Mouse (Mus musculus): ENCODE measurements around the gene Glb1. TPM values are rescaled to one million over a fixed set of nuclear protein-coding genes. Genes with fewer than 3 reads are reported as not detected.

Glb1 gene
- polyA plus RNA-seq, 1 experiment = 32.3 TPM

DNA sequence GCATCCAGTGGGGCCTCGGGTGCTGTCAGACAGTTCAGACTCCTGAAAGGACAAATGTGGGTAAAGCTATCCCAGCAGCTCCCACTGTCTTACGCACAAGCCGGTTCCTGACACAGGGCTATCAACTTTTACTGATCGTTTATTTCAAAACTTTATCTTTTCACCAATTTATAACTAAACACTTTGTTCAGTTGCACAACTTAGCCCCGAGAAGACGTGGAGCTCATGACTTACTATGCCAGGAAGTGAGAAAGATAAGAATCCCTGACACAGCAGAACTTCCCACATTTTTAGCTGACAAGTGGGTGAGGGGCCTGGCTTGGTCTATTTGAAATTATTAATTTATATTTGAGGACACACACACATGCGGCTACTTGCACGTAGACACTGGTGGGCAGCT lies 6.2 kb upstream of the Glb1 start:
- no peak for DNase-seq (ENCODE audit: low spot score)

DNA sequence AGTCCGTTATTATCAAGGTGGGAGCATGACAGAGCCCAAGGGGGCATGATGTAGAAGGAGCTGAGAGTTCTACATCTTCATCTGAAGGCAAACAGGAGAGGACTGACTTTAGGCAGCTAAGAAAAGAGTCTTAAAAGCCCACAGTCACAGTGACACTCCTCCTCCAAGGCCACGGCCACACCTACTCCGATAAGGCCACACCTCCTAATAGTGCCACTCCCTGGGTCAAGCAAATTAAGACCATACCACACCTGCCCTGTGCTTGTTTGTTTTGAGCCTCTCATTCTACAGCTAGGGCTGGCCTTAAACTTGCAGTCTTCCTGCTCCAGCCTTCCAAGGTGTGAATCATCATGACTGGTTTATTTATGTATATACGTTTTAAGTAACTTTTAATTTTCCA lies 5.6 kb upstream of the Glb1 start:
- no peak for DNase-seq (ENCODE audit: low spot score)

DNA sequence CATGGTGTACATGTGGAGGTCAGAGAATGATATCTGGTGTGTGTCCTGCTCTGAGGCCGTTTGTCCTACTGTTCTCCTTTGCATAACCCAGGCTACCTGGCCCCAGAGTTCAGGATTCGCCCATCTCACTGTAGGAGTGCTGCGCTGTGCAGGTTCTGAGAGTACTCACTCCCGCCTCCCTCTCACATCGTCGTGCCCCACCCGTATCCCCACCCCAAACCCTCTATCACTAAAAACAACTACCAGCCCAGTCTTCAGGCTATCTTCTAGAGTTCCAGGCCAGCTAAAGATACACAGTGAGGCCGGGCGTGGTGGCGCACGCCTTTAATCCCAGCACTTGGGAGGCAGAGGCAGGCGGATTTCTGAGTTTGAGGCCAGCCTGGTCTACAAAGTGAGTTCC lies 1.2 kb upstream of the Glb1 start:
- DNase-seq (ENCODE audit: low spot score) = no peak

DNA sequence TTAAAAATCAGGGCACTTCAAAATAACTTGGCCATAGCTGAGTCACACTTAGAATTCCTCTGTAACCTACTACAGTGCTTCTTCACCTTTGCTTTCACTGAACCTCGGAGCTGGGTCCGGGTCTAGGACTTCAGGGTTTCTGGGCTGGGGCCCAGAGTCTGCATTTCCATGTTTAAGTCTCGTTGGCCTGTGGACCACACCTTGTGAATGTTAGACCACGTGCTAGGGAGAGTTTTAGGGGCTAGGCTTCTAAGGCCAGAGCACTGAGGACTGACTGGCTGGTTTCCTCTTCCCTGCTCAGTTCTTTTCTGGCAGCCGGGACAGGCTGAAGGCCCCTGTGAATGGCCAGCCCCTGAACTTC lies 308 bp upstream of the Glb1 start:
- DNase-seq (ENCODE audit: low spot score) = peak; percentile 36

DNA sequence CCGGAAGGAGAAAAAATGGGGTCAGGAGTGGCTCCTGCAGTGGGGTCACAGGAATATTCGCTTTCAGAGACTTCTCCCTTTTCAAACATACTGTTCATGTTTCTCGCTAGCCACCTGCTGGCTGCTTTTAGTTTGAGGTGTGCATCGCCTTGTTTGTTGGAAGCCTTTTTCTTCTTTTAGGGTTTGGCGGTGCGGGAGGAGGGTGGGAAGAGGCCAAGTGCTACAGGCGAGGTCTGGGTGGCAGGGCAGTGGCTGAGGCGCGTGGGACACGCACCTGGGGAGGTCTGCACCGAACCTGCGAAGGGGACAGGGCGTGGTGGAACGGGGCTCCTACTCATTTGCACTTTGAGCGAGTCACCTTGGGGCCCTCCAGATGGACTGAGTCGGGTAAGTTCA lies 807 bp downstream of the Glb1 start:
- DNase-seq (ENCODE audit: low spot score) = no peak

DNA sequence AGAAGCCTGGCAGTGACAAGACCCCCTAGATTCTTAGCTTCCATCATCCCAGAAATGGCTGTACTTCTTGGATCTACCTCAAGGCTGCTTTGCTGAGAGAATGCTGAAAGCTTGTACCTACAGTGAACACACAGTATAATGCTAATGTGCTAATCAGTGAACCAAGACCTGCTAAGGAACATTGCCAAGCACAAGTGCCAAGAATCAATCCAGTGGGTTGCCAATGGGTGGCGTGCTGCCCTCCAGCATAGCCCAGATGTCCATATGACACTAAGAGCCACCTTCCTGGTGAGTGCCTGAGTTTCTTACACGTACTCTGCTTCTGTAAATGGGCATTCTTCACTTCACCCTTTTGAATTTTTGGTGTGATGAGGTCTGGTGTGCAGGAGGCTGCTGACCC lies 6.8 kb downstream of the Glb1 start:
- no peak for DNase-seq (ENCODE audit: low spot score)

DNA sequence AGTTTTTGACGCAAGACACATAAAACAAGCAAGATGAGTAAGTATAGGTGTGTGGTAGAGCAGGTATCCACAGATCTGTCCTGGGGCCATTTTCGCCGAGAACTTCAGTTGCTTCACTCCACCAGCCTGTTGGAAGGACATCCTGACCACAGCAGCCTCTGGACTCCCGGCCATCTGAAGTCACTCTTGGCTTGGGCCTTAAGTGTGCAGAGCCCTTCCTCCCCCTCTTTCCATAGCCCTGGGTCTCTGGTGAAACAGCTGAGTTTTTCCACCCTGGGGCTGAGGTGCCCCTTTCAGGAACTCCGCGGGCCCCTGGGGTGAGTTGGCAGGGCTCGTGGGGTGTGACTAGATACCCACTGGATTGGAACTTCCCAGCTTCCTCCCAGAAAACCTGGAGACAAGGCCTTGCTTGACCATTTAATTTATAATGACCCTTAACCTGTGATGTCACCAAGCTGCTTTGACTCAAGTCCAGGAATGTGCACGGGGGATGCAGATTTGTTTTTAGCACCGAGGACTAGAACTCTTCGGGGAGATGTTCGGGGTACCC lies 9.5 kb downstream of the Glb1 start:
- DNase-seq (ENCODE audit: low spot score) = no peak

DNA sequence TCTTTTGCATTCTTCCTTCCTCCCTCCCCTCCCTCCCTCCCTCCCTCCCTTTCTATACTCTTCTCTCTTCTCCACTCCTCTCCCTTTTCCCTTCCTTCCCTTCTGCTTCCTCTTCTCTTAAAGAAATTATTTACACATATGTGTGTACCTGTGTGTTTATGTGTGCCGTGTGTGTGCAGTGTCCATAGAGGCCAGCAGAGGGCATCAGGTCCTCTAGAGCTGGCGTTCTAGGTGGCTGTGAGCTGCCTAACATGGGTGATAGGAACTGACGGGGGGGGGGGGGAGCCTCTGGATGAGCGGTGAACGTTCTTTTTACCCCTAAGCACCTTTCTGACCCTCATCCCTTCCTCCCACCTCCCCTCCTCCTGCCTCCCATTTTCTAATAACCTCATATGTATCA lies 10.4 kb downstream of the Glb1 start:
- DNase-seq (ENCODE audit: low spot score) = no peak

DNA sequence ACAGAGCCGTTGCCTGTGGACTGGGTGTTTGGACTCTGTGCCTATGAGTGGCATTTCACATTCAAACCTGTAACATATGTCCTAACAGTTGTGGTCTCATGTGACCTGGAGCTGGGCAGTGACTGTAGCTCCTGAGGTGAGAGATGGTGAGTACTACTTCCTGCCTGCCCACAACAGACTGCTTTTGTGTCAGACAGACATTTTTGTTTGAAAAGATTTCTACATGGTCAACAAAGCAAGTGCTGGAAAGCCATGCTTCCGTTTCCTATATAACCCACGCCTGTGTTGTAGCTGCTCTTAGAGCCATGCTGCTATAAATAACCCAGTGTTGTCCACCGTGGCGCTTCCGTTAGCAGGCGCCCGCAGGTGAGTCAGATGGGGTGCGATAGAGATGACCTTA lies 11.5 kb downstream of the Glb1 start:
- DNase-seq (ENCODE audit: low spot score) = no peak

DNA sequence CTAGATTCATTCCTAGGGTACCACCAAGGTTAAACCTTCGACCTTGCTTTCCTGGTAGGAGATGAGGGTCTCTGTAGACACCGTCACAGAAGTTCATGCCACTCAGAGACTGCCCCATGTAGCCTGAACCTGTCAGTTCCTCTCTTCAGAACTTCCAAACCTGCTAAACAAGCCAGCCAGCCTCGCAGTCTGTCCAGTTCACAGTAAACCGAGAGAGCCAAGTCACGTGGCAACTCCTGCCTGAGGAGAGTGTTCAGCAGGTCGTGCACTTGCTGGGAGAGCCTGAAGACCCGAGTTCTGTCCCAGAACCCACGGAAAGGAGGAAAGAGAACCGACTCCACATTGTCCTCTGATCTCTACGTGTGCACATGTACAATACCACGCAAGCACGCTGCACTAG lies 13.0 kb downstream of the Glb1 start:
- no peak for DNase-seq (ENCODE audit: low spot score)

DNA sequence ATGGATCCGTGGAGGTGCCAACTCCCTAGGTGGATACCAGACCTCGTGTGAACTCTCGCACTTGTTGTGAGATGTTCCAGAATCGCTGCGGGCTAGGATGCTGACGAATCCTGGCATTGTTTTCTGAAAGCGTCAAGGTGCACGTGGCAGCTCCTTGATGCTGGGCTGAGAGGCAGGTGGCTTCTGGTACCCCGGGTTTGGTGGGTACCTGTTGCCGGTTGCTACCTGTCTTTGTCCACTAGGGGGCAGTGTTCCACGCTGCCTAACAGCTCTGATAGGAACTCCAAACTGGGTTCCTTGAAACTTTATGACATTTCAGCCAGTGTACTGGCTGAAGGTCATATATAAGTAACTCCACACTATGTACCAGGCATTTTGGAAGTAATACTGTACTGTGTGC lies 14.8 kb downstream of the Glb1 start:
- DNase-seq (ENCODE audit: low spot score) = no peak

DNA sequence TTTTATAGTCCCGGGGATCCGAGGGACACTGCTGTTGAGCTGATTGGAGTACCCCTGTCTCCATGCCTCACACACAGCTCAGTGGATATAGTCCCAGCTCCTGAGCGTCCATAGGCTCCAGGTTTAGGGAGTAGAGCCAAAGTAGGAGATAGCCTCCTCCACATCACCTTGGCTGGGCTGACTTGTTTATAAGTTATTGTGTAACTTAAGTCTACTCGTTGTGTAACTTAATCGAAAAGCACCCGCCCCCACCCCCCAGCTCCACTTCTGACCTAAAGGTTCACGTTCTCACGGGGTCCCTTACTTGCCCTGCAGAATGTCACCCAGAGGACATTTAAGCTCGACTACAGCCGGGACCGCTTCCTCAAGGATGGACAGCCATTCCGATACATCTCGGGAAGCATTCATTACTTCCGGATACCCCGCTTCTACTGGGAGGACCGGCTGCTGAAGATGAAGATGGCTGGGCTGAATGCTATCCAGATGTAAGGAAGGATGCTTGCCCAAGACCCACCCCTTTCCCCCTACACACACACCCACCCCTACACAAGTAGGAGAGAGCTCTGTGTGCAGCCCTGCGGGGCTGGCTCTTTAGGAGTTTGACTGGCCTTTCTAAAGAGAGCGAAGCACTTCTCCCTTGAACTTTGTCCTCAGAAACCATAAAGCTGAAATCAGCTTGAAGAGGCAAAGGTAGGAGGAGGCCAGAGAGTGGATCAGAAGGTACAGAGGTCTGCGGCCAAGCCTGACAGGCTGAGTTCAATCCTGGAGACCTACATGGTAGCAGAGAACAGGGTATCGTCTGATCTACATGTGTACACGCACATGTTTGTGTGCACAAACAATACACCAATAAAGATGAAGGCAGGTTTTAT lies 16.0 kb downstream of the Glb1 start:
- no peak for DNase-seq (ENCODE audit: low spot score)

DNA sequence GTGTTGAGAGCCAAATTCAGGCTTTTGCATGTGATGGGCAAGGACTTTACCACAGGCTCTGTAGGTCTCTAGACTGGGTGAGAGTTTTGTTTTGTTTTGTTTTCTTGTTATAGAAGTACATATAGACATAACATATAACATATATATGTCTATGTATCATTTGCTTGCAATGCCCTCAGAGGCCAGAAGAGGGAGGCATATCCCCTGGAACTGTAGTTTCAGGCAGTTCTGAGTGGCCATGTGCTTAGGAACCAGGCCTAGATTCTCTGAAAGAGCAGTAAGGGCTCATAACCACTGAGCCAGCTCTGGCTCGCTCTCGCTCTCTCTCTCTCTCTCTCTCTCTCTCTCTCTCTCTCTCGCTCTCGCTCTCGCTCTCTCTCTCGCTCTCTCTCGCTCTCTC lies 17.3 kb downstream of the Glb1 start:
- DNase-seq (ENCODE audit: low spot score) = no peak

DNA sequence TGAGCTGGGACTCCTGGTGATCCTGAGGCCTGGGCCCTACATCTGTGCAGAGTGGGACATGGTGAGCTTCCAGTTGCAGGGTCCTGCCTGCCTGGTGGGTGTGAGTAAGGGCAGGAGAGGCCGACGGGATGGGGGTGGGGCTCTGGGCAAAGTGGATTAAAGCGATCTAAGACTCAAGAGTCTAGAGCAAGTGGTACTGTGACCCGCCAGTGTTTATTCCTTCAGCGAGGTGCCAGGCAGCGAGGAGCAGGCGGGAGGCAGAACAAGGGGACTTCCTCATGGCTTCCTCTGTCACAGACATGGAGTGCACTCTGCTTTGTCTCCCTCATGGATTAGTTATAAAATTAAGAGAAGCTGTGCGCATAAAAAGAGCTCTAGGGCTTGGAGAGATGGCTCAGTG lies 19.6 kb downstream of the Glb1 start:
- DNase-seq (ENCODE audit: low spot score) = no peak

DNA sequence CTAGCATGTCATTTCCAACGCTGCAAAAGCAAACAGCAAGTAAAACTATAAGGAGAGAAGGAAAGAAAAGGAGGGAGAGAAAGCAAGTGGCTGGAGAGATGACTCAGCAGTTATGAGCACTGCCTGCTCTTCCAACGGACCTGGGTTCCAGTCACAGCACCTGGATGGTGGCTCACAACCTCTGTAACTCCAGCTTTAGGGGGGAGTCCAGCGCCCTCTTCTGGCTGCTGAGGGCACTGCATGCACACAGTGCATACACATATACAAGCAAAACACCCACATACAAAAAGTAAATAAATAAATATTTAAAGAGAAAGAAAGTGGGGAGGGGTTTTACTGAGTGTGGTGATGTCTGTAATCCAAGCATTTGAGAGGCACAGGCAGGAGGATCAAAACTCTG lies 20.2 kb downstream of the Glb1 start:
- no peak for DNase-seq (ENCODE audit: low spot score)

DNA sequence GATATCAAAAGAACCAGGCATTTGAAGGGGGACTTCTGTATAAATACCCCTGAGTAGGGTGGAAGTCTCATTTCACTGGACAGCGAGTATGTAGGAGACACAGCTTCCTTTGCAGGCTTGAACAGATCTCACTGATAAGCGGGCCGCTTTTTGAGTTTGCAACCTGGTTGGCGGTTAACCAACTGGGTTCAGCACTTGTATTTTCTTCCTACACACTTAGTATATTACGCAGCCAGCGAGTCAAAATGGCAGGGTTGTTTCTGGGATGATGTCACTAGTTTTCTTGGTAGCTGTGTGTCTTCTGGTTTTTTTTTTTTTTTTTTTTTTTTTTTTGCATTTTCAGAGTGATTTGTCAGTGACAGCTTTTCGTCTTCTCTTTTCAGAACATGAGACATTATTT lies 20.9 kb downstream of the Glb1 start:
- DNase-seq (ENCODE audit: low spot score) = no peak

DNA sequence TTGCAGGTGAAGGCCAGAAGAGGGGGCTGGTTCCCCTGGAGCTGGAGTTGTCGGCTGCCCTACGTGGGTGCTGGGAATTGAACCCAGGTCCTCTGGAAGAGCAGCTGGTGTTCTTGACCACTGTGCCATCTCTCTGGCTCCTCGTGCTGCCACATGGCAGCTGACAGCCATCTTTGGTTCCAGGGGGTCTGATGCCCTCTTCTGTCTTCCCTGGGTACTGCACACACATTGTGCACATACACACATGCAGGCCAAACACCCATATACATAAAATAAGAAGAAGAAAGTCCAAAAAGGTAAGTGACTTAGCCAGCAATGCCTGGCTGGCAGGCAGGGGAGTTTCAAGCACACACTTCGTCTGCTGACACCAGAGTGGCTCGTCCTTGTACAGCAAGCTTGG lies 24.7 kb downstream of the Glb1 start:
- DNase-seq (ENCODE audit: low spot score) = no peak

DNA sequence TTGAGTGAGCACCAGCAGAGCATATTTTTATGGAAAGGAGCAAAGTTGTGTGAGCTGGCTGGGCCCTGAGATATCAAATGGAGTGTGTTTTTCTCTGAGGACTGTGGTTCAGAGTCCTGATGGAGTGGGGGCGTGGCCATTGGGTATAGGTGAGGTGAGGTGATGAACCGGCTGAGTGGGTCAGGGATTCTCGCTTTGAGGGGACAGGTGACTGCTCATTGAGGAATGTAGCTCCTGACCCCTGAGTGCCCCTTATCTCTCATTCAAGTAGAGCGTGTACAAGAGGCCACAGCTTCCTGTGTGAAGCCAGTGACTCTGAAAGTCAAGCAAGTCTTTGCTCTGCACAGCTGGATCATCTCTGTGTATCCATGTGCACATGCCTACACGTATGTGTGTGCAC lies 25.3 kb downstream of the Glb1 start:
- DNase-seq (ENCODE audit: low spot score) = no peak

DNA sequence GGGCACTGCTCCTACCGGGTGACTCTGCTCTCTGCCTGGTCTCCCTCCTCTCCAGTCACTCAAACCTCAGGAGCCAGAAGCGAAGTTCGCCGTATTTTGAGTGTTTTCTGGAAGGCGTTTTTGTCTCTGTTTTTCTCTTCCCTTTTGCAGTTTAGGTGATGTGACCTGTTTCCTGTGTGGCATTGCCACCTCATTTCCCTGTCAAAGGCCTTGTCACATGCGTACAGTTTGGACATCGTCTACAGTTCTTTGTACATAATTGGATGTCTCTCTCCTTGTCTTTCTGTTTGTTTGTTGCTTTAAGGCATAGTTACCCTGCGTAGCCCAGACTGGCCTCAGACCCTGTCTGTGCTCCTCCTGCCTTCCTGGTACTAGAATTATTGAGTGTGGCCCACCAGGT lies 26.5 kb downstream of the Glb1 start:
- DNase-seq (ENCODE audit: low spot score) = no peak

DNA sequence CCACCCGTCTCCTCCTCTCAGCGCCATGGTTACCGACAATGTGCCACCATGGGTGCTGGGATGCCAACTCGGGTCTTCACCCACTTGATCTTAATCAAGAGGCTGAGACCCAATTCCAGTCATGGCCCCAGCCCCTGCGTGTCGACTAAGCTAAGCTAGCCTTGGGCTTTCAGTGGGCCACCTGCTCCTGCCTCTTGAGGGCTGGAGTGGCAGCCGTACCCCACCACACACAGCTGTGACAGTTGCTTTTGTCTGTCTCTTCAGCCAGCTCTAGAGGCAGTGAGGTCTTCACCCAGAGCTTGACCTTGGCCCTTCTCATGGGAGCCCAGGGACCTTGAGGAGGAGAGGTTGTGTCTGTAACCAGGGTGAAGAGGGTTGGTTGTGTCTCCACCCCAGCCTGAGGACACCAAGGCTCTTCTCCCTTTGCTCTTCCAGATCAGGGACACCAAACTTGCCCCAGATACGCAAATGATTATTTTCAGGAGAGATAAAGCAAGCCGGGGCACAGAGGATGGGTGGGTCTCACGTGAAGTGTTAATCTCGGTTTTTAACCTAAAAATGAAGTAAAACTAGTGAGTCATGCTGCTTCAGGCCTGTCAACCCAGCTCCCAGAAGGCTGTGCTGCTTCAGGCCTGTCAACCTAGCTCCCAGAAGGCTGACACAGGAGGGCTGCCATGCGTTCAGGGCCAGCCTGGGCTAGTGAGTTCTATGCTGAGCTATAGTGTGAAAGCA lies 27.4 kb downstream of the Glb1 start:
- DNase-seq (ENCODE audit: low spot score) = no peak

DNA sequence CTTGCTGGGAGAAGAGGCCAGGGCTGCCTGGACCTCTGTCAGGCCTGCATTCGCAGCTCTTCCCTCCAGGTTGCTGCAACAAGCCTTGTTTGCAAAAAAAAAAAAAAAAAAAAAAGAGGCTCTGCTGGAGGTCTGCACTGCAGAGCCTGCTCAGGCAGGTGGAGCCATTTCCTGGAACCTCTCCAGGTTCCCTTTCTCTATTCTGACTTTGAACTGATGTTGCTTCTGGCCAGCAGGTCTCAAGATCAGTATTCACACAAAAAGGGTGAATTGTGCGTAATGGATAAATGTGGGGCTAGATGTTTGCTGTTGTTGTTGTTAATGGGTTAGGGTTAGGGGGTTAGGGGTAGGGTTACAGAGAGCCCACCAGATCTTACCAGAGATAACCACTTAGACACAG lies 34.8 kb downstream of the Glb1 start:
- DNase-seq (ENCODE audit: low spot score) = no peak

DNA sequence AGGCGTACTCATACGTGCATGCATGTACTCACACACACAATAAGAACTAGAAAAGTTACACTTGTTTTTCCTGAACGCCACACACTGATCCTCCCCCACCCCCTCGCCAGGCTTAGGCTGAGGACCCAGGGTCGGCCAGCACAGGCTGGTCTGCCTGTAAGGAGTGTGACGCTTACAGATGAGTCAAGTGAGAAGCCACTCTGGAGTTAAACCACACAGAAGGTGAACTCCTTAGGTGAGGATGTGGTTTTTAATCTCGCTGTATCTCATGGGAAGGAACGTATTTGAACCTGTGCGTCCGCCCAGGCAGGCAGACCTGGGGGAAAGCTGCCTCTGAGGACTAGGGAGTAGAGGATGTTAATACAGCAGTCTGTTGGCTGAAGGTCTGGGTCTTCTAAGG lies 39.7 kb downstream of the Glb1 start:
- no peak for DNase-seq (ENCODE audit: low spot score)

DNA sequence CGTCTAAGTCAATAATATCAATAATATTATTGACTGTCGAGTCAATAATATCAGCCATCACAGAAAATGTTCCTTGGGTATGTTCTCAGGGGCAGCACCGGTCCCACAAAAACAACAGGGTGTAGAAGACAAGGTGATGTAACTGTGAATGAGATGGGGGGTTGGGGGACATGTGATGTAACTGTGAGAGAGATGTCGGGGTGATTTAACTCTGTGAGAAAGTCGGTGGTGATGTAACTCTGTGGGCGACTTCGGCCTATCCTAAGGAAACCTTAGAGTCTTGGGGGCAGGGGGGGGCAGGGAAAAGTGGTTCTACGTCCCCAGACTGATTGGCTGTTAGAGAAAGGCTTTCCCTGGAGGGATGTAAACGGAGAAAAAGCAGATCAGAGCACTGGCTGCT lies 41.3 kb downstream of the Glb1 start:
- no peak for DNase-seq (ENCODE audit: low spot score)
